Comparison of ENCODE assay signal across 9 mouse cellular contexts in genomic region chr7:118895469-118896450, GRCm38 (mm10). TPM values are rescaled to one million over a fixed set of nuclear protein-coding genes. Genes with fewer than 3 reads are reported as not detected.
DNase-seq lines count a peak whose midpoint lies in the region; ATAC-seq lines count a peak whose summit lies in the region.
"Had no signal": no experiment of that assay in that cellular context is flagged by ENCODE, and none has a peak within 500 bp of the region (broad histone marks: within the 10 kb centered on the region; RNA-seq: fewer than 3 reads in every experiment).

No protein-coding gene starts in this region.

- peaks cover 9% of the 10 kb centered on the region for H3K4me1 ChIP-seq in midbrain, embryonic 15.5 days
- H3K4me1 ChIP-seq in kidney, embryonic 16.5 days (ENCODE audit: insufficient read depth, low read length): no peaks in the 10 kb centered on the region

- no peak overlapping the region for H3K9ac ChIP-seq in midbrain, embryonic 15.5 days
- H3K9ac ChIP-seq in kidney, embryonic 16.5 days (replicated peaks; ENCODE audit: low read length): no peak overlapping the region

- no peaks in the 10 kb centered on the region for H3K9me3 ChIP-seq in midbrain, embryonic 15.5 days
- H3K9me3 ChIP-seq in kidney, embryonic 16.5 days (ENCODE audit: low read length): no peaks in the 10 kb centered on the region

- peak overlapping the region; percentile 39; the same call in 1 of the 2 replicates for H3K27ac ChIP-seq in midbrain, embryonic 15.5 days
- no peak overlapping the region; the same call in 1 of the 2 replicates for H3K27ac ChIP-seq in kidney, embryonic 16.5 days (ENCODE audit: low read length)

- no peaks in the 10 kb centered on the region; the same call in 1 of the 2 replicates for H3K27me3 ChIP-seq in midbrain, embryonic 15.5 days (replicated peaks)
- H3K27me3 ChIP-seq in kidney, embryonic 16.5 days (ENCODE audit: insufficient read depth, low read length): no peaks in the 10 kb centered on the region

- peak; percentile 6 for DNase-seq in CD4-positive, CD25-positive, alpha-beta regulatory T cell, adult 2 months (ENCODE audit: low read depth, low spot score)
- peak; percentile 13 to 22 for DNase-seq in urinary bladder, adult 18-20 months (ENCODE audit: low spot score in 2 of 2)
- DNase-seq in urinary bladder, postnatal 10 days (ENCODE audit: low spot score): no peak
- no peak for DNase-seq in testis, postnatal 10 days (ENCODE audit: low spot score)
- no peak for DNase-seq in ovary, postnatal 14 days (ENCODE audit: low spot score)
- DNase-seq: kidney, adult 8-10 months had no signal

- WGBS in midbrain, embryonic 15.5 days: 37% methylated on average over 10 of the region's 10 CpGs
- 72% methylated on average over 10 of the region's 10 CpGs for WGBS in kidney, embryonic 16.5 days

- H3K4me3 ChIP-seq in midbrain, embryonic 15.5 days: no peak overlapping the region
- no peak overlapping the region for H3K4me3 ChIP-seq in kidney, embryonic 16.5 days (ENCODE audit: low read length)

- H3K4me2 ChIP-seq in midbrain, embryonic 15.5 days: no peak overlapping the region
- H3K4me2 ChIP-seq in kidney, embryonic 16.5 days (replicated peaks; ENCODE audit: low read depth, low read length): no peak overlapping the region

- H3K36me3 ChIP-seq in midbrain, embryonic 15.5 days (replicated peaks): no peaks in the 10 kb centered on the region
- no peaks in the 10 kb centered on the region for H3K36me3 ChIP-seq in kidney, embryonic 16.5 days (ENCODE audit: insufficient read depth, low read length)

- no peak for ATAC-seq in CD4-positive, CD25-positive, alpha-beta regulatory T cell, adult 4 months
- peak; percentile 51 for ATAC-seq in midbrain, embryonic 15.5 days (replicated peaks)
- no peak for ATAC-seq in kidney, embryonic 16.5 days (ENCODE audit: low FRiP score, low TSS enrichment)

RNA-seq across cellular contexts. Expression of gene Knop1, which starts 39.7 kb away (rescaled TPM):
- polyA plus RNA-seq in CD4-positive, CD25-positive, alpha-beta regulatory T cell, adult 4 months (2017; shearing (Covaris generic)): 10 to 100 TPM; 37.0 to 39.8 TPM
- polyA plus RNA-seq in midbrain, embryonic 15.5 days (2015; fragmentation: Nextera tagmentation; extraction: Ambion mirVana): 69.0 and 70.6 TPM in 2 replicates
- polyA plus RNA-seq in kidney, embryonic 16.5 days (2015; fragmentation: Nextera tagmentation; extraction: Ambion mirVana): 95.7 and 113 TPM in 2 replicates

RNA-seq across cellular contexts. Expression of gene Iqck, which starts 40.2 kb away (rescaled TPM):
- polyA plus RNA-seq in CD4-positive, CD25-positive, alpha-beta regulatory T cell, adult 4 months (2017; shearing (Covaris generic)): under 1 TPM; 0.35 to 0.56 TPM
- polyA plus RNA-seq in midbrain, embryonic 15.5 days (2015; fragmentation: Nextera tagmentation; extraction: Ambion mirVana): 4.4 and 4.9 TPM in 2 replicates
- 3.0 and 3.1 TPM in 2 replicates for polyA plus RNA-seq in kidney, embryonic 16.5 days (2015; fragmentation: Nextera tagmentation; extraction: Ambion mirVana)

Comparison
In these comparisons a context has a peak if more than half of its experiments do, and no peak if none do; other contexts are left out.
1. DNase-seq: peak in CD4-positive, CD25-positive, alpha-beta regulatory T cell, adult 2 months (single experiment) and urinary bladder, adult 18-20 months (2 of 2); none in urinary bladder, postnatal 10 days (single experiment), testis, postnatal 10 days (single experiment) and ovary, postnatal 14 days (single experiment).